Mouse (Mus musculus) CH12.LX (cell line): Measurements from ENCODE around the gene Rassf5.

Experiments
- CTCF ChIP-seq, 2 experiments: IDR thresholded peaks in 1 of 2; conservative IDR thresholded peaks in 1 of 2; 2 replicates each; pipeline ENCODE4 v1.5.1; 2011 to 2012; ENCODE audit warnings: low read depth in 2 of 2, low read length in 2 of 2, improper control_type of control experiment in 1 of 2, inconsistent platforms in 1 of 2, mild to moderate bottlenecking in 1 of 2, moderate library complexity in 1 of 2
- GABPA ChIP-seq: IDR thresholded peaks from 2 replicates; pipeline ENCODE4 v1.6.1; 2012; ENCODE audit warnings: low read depth, low read length, improper control_type of control experiment, inconsistent platforms; ENCODE audit not compliant: insufficient replicate concordance
- MAX ChIP-seq: IDR thresholded peaks from 2 replicates; pipeline ENCODE4 v1.6.1; 2011; ENCODE audit warnings: low read length, improper control_type of control experiment
- MXI1 ChIP-seq: IDR thresholded peaks from 2 replicates; pipeline ENCODE4 v1.6.1; 2011; ENCODE audit warnings: mild to moderate bottlenecking, low read depth, low read length, improper control_type of control experiment
- MYC ChIP-seq: IDR thresholded peaks from 2 replicates; pipeline ENCODE4 v1.6.1; 2011; ENCODE audit warnings: low read depth, mild to moderate bottlenecking, improper control_type of control experiment, low read length
- USF1 ChIP-seq: IDR thresholded peaks from 2 replicates; pipeline ENCODE4 v1.6.1; 2014; ENCODE audit warnings: low read depth, mild to moderate bottlenecking, inconsistent platforms, low read length, improper control_type of control experiment
- ZKSCAN1 ChIP-seq: IDR thresholded peaks from 2 replicates; pipeline ENCODE4 v1.6.1; 2012; ENCODE audit warnings: low read depth, inconsistent platforms, low read length, improper control_type of control experiment, borderline replicate concordance
- ZNF384 ChIP-seq: IDR thresholded peaks from 2 replicates; pipeline ENCODE4 v1.6.1; 2012; ENCODE audit warnings: low read depth, low read length, improper control_type of control experiment, inconsistent platforms

- TF ChIP-seq MAX (no peak), CTCF (conservative IDR thresholded peaks at IDR 0.05 in 1 of 2, IDR thresholded peaks at IDR 0.05 in 1 of 2; ENCODE audit: low read depth in 2 of 2, low read length in 2 of 2) (no peak), ZNF384 (no peak), GABPA (no peak), MYC (no peak), USF1 (no peak), ZKSCAN1 (no peak), MXI1 (no peak)
Measured at GRCm38 (mm10) chr1:131244536-131245088, 446 bp downstream of the Rassf5 start.
